Mouse (Mus musculus) forebrain, embryonic 16.5 days (tissue): ENCODE measurements around the gene Appbp2. TPM values are rescaled to one million over a fixed set of nuclear protein-coding genes. Genes with fewer than 3 reads are reported as not detected.

Experiments used
- ATAC-seq: fragments of 200-750 bp; cut with Nextera tagmentation; 2 replicates; pipeline ENCODE4 v1.8.0; 2017; ENCODE audit warnings: mild to moderate bottlenecking, moderate library complexity
- H3K27ac ChIP-seq: fragments of 300-500 bp; sonication (generic); 2 replicates; pipeline ENCODE4 v1.5.1; 2014; ENCODE audit warnings: low read length, control low read depth
- H3K27me3 ChIP-seq: fragments of 300-500 bp; sonication (generic); replicated peaks from 2 replicates; pipeline ENCODE4 v1.6.1; 2014; ENCODE audit warnings: low read length; ENCODE audit not compliant: control insufficient read depth, insufficient read depth
- H3K36me3 ChIP-seq: fragments of 300-500 bp; sonication (generic); 2 replicates; pipeline ENCODE4 v1.6.1; 2014; ENCODE audit not compliant: control insufficient read depth, insufficient read depth
- H3K4me1 ChIP-seq: fragments of 300-500 bp; sonication (generic); replicated peaks from 2 replicates; pipeline ENCODE4 v1.6.1; 2014; ENCODE audit warnings: low read length; ENCODE audit not compliant: control insufficient read depth, insufficient read depth
- H3K4me2 ChIP-seq: fragments of 300-500 bp; sonication (generic); 2 replicates; pipeline ENCODE4 v1.6.1; 2014; ENCODE audit warnings: mild to moderate bottlenecking, low read length, control low read depth
- H3K4me3 ChIP-seq: fragments of 300-500 bp; sonication (generic); replicated peaks from 2 replicates; pipeline ENCODE4 v1.5.1; 2014; ENCODE audit warnings: mild to moderate bottlenecking, low read length, control low read depth
- H3K9ac ChIP-seq: fragments of 300-500 bp; sonication (generic); replicated peaks from 2 replicates; pipeline ENCODE4 v1.6.1; 2014; ENCODE audit warnings: low read depth, low read length, control low read depth
- H3K9me3 ChIP-seq: fragments of 300-500 bp; sonication (generic); 2 replicates; pipeline ENCODE4 v1.6.1; 2016; ENCODE audit warnings: low read length; ENCODE audit not compliant: control insufficient read depth
- WGBS: fragments of 180-500 bp; shearing (Covaris S2); extraction: QIAGEN DNeasy Blood & Tissue Kit; methylation state at CpG from one replicate; pipeline ENCODE4 v1.1.7; 2014; 5-methylcytosine and 5-hydroxymethylcytosine counted together
- polyA plus RNA-seq: library from polyadenylated mRNA; unstranded; fragments of >200 nt; fragmentation: Nextera tagmentation; extraction: Ambion mirVana; gene quantifications from 2 replicates; pipeline ENCODE4 v1.2.1, GENCODE M21; 2015

Gene Appbp2
- polyA plus RNA-seq, 1 experiment from 2014 or later = 49.1 TPM

- whole genome bisulfite sequencing = 28% methylated on average over 7 of the region's 7 CpGs
- ATAC-seq = no peak
- no peak overlapping the region for H3K4me3 ChIP-seq
- H3K27ac ChIP-seq = no peak overlapping the region
- no peak overlapping the region for H3K4me2 ChIP-seq
- no peaks in the 10 kb centered on the region for H3K4me1 ChIP-seq
- H3K27me3 ChIP-seq = no peaks in the 10 kb centered on the region
- no peaks in the 10 kb centered on the region for H3K36me3 ChIP-seq
- H3K9ac ChIP-seq = no peak overlapping the region
- H3K9me3 ChIP-seq = no peaks in the 10 kb centered on the region
These were observed 26.3 kb upstream of the Appbp2 start for GRCm38 (mm10) chr11:85261192-85261591.

DNA sequence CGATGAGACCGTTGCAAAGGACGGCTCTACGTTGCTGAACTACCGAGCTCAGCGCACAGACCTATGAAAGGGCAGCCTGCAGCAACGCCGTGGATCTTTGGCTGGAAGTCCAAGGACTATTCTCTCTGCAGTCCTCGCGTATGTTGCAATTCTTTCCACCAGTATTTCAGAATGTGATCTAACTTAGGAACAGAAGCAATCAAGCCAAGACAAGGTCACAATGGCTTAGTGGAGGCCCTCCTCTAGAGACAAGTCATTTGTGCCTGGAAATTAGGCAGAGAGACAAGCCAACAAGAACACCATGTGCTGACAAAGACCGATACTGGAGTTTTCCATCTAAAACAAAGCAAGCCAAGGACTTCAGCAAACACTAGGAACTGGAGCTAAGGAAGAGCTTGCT is 24.0 kb upstream of the Appbp2 start:
- Histone ChIP-seq H3K27ac (no peak overlapping the region), H3K4me3 (no peak overlapping the region), H3K36me3 (no peaks in the 10 kb centered on the region), H3K9ac (no peak overlapping the region), H3K27me3 (no peaks in the 10 kb centered on the region), H3K4me2 (no peak overlapping the region), H3K4me1 (no peaks in the 10 kb centered on the region), H3K9me3 (no peaks in the 10 kb centered on the region)
- no peak for ATAC-seq
- WGBS = 93% methylated on average over 11 of the region's 11 CpGs

- no peaks in the 10 kb centered on the region for H3K36me3 ChIP-seq
- no peak overlapping the region for H3K4me2 ChIP-seq
- ATAC-seq = no peak
- H3K27me3 ChIP-seq = no peaks in the 10 kb centered on the region
- no peak overlapping the region for H3K4me3 ChIP-seq
- H3K9me3 ChIP-seq = no peaks in the 10 kb centered on the region
- H3K9ac ChIP-seq = no peak overlapping the region
- no peak overlapping the region for H3K27ac ChIP-seq
- 70% methylated on average over 3 of the region's 3 CpGs for WGBS
- no peaks in the 10 kb centered on the region for H3K4me1 ChIP-seq
These were observed 20.6 kb upstream of the Appbp2 start for GRCm38 (mm10) chr11:85255471-85256027.

- Histone ChIP-seq H3K27me3 (no peaks in the 10 kb centered on the region; the same call in 1 of the 2 replicates), H3K27ac (no peak overlapping the region), H3K4me1 (no peaks in the 10 kb centered on the region), H3K9ac (no peak overlapping the region), H3K36me3 (no peaks in the 10 kb centered on the region), H3K4me3 (no peak overlapping the region), H3K9me3 (no peaks in the 10 kb centered on the region), H3K4me2 (no peak overlapping the region)
- ATAC-seq = no peak
- 91% methylated on average over 7 of the region's 7 CpGs for WGBS
These were observed 18.7 kb upstream of the Appbp2 start for GRCm38 (mm10) chr11:85253641-85254040.

DNA sequence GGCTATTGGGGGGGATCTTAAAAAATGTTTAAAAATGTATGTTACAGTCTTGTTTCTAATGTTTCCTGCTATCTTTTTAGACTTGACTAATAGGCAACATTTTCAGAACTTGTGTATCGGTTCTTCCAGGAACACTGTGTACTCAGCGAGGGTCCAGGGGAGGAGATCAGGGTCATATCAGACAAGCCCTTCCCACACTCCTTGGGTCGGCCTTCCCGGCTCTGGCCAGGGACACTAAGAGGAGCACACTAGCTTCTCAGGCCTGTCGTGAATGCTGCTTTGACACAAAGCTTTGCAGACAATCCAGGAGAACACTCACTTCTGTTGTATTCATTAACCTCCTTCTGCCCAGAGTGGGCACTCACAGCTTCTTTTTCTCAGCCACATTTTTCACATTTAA is 18.1 kb upstream of the Appbp2 start:
- Histone ChIP-seq H3K27ac (no peak overlapping the region), H3K9ac (no peak overlapping the region), H3K9me3 (no peaks in the 10 kb centered on the region), H3K27me3 (no peaks in the 10 kb centered on the region; the same call in 1 of the 2 replicates), H3K36me3 (no peaks in the 10 kb centered on the region), H3K4me3 (no peak overlapping the region), H3K4me2 (no peak overlapping the region), H3K4me1 (no peaks in the 10 kb centered on the region)
- 82% methylated on average over 5 of the region's 5 CpGs for WGBS
- ATAC-seq = no peak

DNA sequence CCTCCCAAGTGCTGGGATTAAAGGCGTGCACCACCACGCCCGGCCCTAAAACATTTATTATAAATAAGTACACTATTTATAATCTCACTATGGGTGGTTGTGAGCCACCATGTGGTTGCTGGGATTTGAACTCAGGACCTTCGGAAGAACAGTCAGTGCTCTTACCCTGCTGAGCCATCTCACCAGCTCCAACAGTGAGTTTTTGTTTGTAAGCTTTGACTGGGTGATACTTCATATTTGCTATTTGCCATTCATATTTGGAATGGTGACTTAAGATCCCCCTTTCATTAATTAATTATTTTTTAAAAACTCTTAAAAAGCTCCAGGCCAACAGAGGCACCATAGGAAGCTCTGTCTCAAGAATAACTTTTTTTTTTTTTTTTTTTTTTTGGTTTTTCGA is 17.0 kb upstream of the Appbp2 start:
- H3K9me3 ChIP-seq = no peaks in the 10 kb centered on the region
- no peak overlapping the region for H3K27ac ChIP-seq
- no peaks in the 10 kb centered on the region for H3K4me1 ChIP-seq
- no peak for ATAC-seq
- H3K36me3 ChIP-seq = no peaks in the 10 kb centered on the region
- no peak overlapping the region for H3K4me3 ChIP-seq
- H3K27me3 ChIP-seq = no peaks in the 10 kb centered on the region; the same call in 1 of the 2 replicates
- H3K9ac ChIP-seq = no peak overlapping the region
- H3K4me2 ChIP-seq = no peak overlapping the region
- 94% methylated on average over 5 of the region's 5 CpGs for WGBS

GRCm38 (mm10) chr11:85250467-85250866 is 15.5 kb upstream of the Appbp2 start:
- ATAC-seq = no peak
- no peaks in the 10 kb centered on the region for H3K36me3 ChIP-seq
- 66% methylated on average over 3 of the region's 3 CpGs for WGBS

GRCm38 (mm10) chr11:85249338-85249737 is 14.4 kb upstream of the Appbp2 start:
- no peak overlapping the region for H3K4me2 ChIP-seq
- no peak overlapping the region for H3K9ac ChIP-seq
- WGBS = 76% methylated on average over 3 of the region's 3 CpGs

More at GRCm38 (mm10) chr11:85250467-85250866, 15.5 kb upstream of the Appbp2 start:
- Histone ChIP-seq H3K9me3 (no peaks in the 10 kb centered on the region), H3K27me3 (no peaks in the 10 kb centered on the region; the same call in 1 of the 2 replicates), H3K4me1 (no peaks in the 10 kb centered on the region), H3K4me2 (no peak overlapping the region), H3K27ac (no peak overlapping the region), H3K9ac (no peak overlapping the region), H3K4me3 (no peak overlapping the region)

DNA sequence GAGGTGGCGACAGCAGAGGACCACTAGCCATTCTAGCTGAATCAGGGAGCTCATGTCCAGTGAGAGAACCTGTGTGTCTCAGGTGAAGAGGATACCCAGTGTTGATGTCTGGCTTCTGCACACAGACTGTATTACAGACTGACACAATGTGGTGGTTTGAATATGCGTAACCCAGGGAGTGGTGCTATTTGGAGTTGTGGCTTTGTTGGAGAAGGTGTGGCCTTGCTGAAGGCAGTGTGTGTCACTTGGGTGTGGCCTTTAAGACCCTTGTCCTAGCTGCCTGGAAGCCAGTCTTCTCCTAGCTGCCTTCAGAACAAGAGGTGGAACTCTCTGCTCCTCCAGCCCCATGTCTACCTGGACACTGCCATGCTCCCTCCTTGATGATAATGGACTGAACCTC is 13.2 kb upstream of the Appbp2 start:
- no peaks in the 10 kb centered on the region; the same call in 1 of the 2 replicates for H3K27me3 ChIP-seq
- H3K36me3 ChIP-seq = no peaks in the 10 kb centered on the region
- no peaks in the 10 kb centered on the region for H3K9me3 ChIP-seq
- H3K27ac ChIP-seq = no peak overlapping the region
- no peak overlapping the region for H3K4me2 ChIP-seq
- no peak for ATAC-seq
- WGBS = 93% methylated on average over 2 of the region's 2 CpGs
- H3K9ac ChIP-seq = no peak overlapping the region
- H3K4me3 ChIP-seq = no peak overlapping the region
- no peaks in the 10 kb centered on the region for H3K4me1 ChIP-seq

More at GRCm38 (mm10) chr11:85249338-85249737, 14.4 kb upstream of the Appbp2 start:
- no peaks in the 10 kb centered on the region for H3K36me3 ChIP-seq
- H3K4me3 ChIP-seq = no peak overlapping the region
- no peaks in the 10 kb centered on the region; the same call in 1 of the 2 replicates for H3K27me3 ChIP-seq
- no peaks in the 10 kb centered on the region for H3K4me1 ChIP-seq
- ATAC-seq = no peak
- H3K9me3 ChIP-seq = no peaks in the 10 kb centered on the region
- H3K27ac ChIP-seq = no peak overlapping the region

DNA sequence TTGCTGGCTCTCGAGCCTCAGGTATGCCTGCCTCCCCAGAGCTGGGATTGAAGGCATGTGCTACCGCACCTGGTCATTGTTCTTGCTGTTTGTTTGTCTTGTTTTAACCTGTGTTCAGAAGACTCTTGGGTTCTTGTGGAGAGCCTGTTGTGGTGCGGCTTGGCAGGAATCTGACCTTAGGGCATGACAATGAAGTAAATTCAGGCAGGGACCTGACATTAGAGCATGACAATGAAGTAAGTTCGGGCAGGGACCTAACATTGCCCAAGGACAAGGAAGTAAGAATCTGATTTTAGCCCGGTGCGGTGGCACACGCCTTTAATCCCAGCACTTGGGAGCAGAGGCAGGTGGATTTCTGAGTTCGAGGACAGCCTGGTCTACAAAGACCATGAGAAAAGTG is 6.3 kb upstream of the Appbp2 start:
- H3K4me1 ChIP-seq = no peaks in the 10 kb centered on the region
- H3K27ac ChIP-seq = no peak overlapping the region
- H3K9ac ChIP-seq = no peak overlapping the region
- ATAC-seq = no peak
- H3K36me3 ChIP-seq = no peaks in the 10 kb centered on the region
- no peaks in the 10 kb centered on the region for H3K9me3 ChIP-seq
- no peak overlapping the region for H3K4me2 ChIP-seq
- 92% methylated on average over 8 of the region's 8 CpGs for WGBS
- H3K27me3 ChIP-seq = no peaks in the 10 kb centered on the region
- no peak overlapping the region for H3K4me3 ChIP-seq
